Mouse (Mus musculus) brain, embryonic 14.5 days (tissue): ENCODE data around the gene 1810037I17Rik. TPM values are rescaled to one million over a fixed set of nuclear protein-coding genes. Genes with fewer than 3 reads are reported as not detected.

Source experiments
- DNase-seq: peaks from one replicate; pipeline ENCODE4 v3.0.0-alpha.2; 2011; ENCODE audit warnings: low read depth
- CTCF ChIP-seq: fragments of 200-500 bp; IDR thresholded peaks from 2 replicates; pipeline ENCODE4 v1.5.1; 2012; ENCODE audit warnings: inconsistent platforms, mild to moderate bottlenecking, moderate library complexity, borderline replicate concordance; ENCODE audit not compliant: insufficient read depth, insufficient read length; ENCODE audit errors: extremely low read depth
- POLR2A ChIP-seq: fragments of 200-500 bp; IDR thresholded peaks from 2 replicates; pipeline ENCODE4 v1.6.1; 2012; ENCODE audit warnings: mild to moderate bottlenecking, inconsistent platforms, borderline replicate concordance; ENCODE audit not compliant: poor library complexity, insufficient read depth, insufficient read length, severe bottlenecking; ENCODE audit errors: extremely low read depth
- polyA plus RNA-seq: library from polyadenylated mRNA; depleted of rRNA; stranded (reverse); fragments of >200 nt; gene quantifications from 2 replicates; pipeline ENCODE4 v1.2.3, GENCODE M21; 2012; rRNA removed

Gene 1810037I17Rik
- polyA plus RNA-seq, 1 experiment: 34.3 TPM

GRCm38 (mm10) chr3:122939215-122939614 lies 15.2 kb downstream of the 1810037I17Rik start:
- TF ChIP-seq POLR2A: no peak
- peak; percentile 51 for TF ChIP-seq CTCF
- peak; percentile 70 for DNase-seq

GRCm38 (mm10) chr3:122943387-122943890 lies 19.4 kb downstream of the 1810037I17Rik start:
- no peak for DNase-seq

GRCm38 (mm10) chr3:122950129-122950528 lies 26.1 kb downstream of the 1810037I17Rik start:
- DNase-seq: no peak
- TF ChIP-seq CTCF (no peak), POLR2A (no peak)

More at GRCm38 (mm10) chr3:122943387-122943890, 19.4 kb downstream of the 1810037I17Rik start:
- no peak for TF ChIP-seq POLR2A
- TF ChIP-seq CTCF: no peak

- DNase-seq: no peak
- no peak for TF ChIP-seq CTCF
- TF ChIP-seq POLR2A: no peak
Measured at GRCm38 (mm10) chr3:122964301-122964700, 40.3 kb downstream of the 1810037I17Rik start.

- TF ChIP-seq CTCF (no peak), POLR2A (no peak)
Measured at GRCm38 (mm10) chr3:122968391-122968790, 44.4 kb downstream of the 1810037I17Rik start.

GRCm38 (mm10) chr3:122972126-122972822 lies 48.3 kb downstream of the 1810037I17Rik start:
- DNase-seq: no peak
- TF ChIP-seq POLR2A: no peak
- no peak for TF ChIP-seq CTCF

More at GRCm38 (mm10) chr3:122968391-122968790, 44.4 kb downstream of the 1810037I17Rik start:
- DNase-seq: no peak

GRCm38 (mm10) chr3:122974833-122975232 lies 50.8 kb downstream of the 1810037I17Rik start:
- DNase-seq: peak; percentile 67

GRCm38 (mm10) chr3:122975363-122975762 lies 51.4 kb downstream of the 1810037I17Rik start:
- DNase-seq: no peak
- no peak for TF ChIP-seq CTCF
- TF ChIP-seq POLR2A: no peak

More at GRCm38 (mm10) chr3:122974833-122975232, 50.8 kb downstream of the 1810037I17Rik start:
- TF ChIP-seq POLR2A: no peak

Other genes with a start within 250 kb of the 1810037I17Rik start
- 5.0 and 6.2 TPM in 2 replicates for gene Pde5a, start 195.3 kb upstream of the 1810037I17Rik start, polyA plus RNA-seq
- not detected in 2 replicates for gene Fabp2, start 29.1 kb upstream of the 1810037I17Rik start, polyA plus RNA-seq
- gene Gm10959, start 4.8 kb upstream of the 1810037I17Rik start, polyA plus RNA-seq: not detected in 2 replicates
- 3.2 and 4.9 TPM in 2 replicates for gene Usp53, start 60.3 kb downstream of the 1810037I17Rik start, polyA plus RNA-seq
- 0.16 and 0.25 TPM in 2 replicates for gene Myoz2, start 110.8 kb downstream of the 1810037I17Rik start, polyA plus RNA-seq